Mouse (Mus musculus) neural tube, embryonic 14.5 days (tissue): ENCODE measurements around the gene Rcsd1. TPM values are rescaled to one million over a fixed set of nuclear protein-coding genes. Genes with fewer than 3 reads are reported as not detected.

Experiments used
- ATAC-seq: fragments of 200-750 bp; cut with Nextera tagmentation; 2 replicates; pipeline ENCODE4 v1.8.0; 2017; ENCODE audit warnings: low read depth, mild to moderate bottlenecking, moderate TSS enrichment, moderate library complexity
- H3K27ac ChIP-seq: fragments of 300-500 bp; sonication (generic); 2 replicates; pipeline ENCODE4 v1.5.1; 2014; ENCODE audit warnings: low read depth, mild to moderate bottlenecking, control low read depth, low read length, moderate library complexity, mixed read lengths
- H3K27me3 ChIP-seq: fragments of 300-500 bp; sonication (generic); 2 replicates; pipeline ENCODE4 v1.6.1; 2014; ENCODE audit warnings: low read length; ENCODE audit not compliant: control insufficient read depth, insufficient read depth
- H3K36me3 ChIP-seq: fragments of 300-500 bp; sonication (generic); 2 replicates; pipeline ENCODE4 v1.6.1; 2014; ENCODE audit warnings: low read length, mixed read lengths; ENCODE audit not compliant: control insufficient read depth, insufficient read depth
- H3K4me1 ChIP-seq: fragments of 300-500 bp; sonication (generic); 2 replicates; pipeline ENCODE4 v1.6.1; 2014; ENCODE audit warnings: low read length; ENCODE audit not compliant: control insufficient read depth, insufficient read depth
- H3K4me2 ChIP-seq: fragments of 300-500 bp; sonication (generic); 2 replicates; pipeline ENCODE4 v1.6.1; 2014; ENCODE audit warnings: mild to moderate bottlenecking, low read depth, low read length, control low read depth
- H3K4me3 ChIP-seq: fragments of 300-500 bp; sonication (generic); 2 replicates; pipeline ENCODE4 v1.5.1; 2014; ENCODE audit warnings: low read depth, low read length, control low read depth, mixed read lengths
- H3K9ac ChIP-seq: fragments of 300-500 bp; sonication (generic); replicated peaks from 2 replicates; pipeline ENCODE4 v1.6.1; 2014; ENCODE audit warnings: low read depth, mild to moderate bottlenecking, control low read depth, low read length, mixed read lengths
- H3K9me3 ChIP-seq: fragments of 300-500 bp; sonication (generic); 2 replicates; pipeline ENCODE4 v1.6.1; 2016; ENCODE audit warnings: low read length; ENCODE audit not compliant: control insufficient read depth
- WGBS: fragments of 180-500 bp; shearing (Covaris S2); extraction: QIAGEN DNeasy Blood & Tissue Kit; methylation state at CpG from one replicate; pipeline ENCODE4 v1.1.7; 2014; 5-methylcytosine and 5-hydroxymethylcytosine counted together
- polyA plus RNA-seq: library from polyadenylated mRNA; unstranded; fragments of >200 nt; fragmentation: Nextera tagmentation; extraction: Ambion mirVana; gene quantifications from 2 replicates; pipeline ENCODE4 v1.2.1, GENCODE M21; 2014

Gene Rcsd1
- polyA plus RNA-seq, 1 experiment from 2014 or later, result 2.1 TPM

- Histone ChIP-seq H3K9me3 (no peaks in the 10 kb centered on the region), H3K4me1 (no peaks in the 10 kb centered on the region; the same call in 1 of the 2 replicates), H3K9ac (peak overlapping the region; percentile 66), H3K36me3 (no peaks in the 10 kb centered on the region), H3K4me3 (peak overlapping the region; percentile 52), H3K27ac (0 out of 2 replicates have a peak overlapping the region, but pooled peaks have one; percentile 16), H3K4me2 (peak overlapping the region; percentile 99), H3K27me3 (no peaks in the 10 kb centered on the region)
- peak; percentile 46; the same call in 1 of the 2 replicates for ATAC-seq
- WGBS, result under 1% methylated on average over 47 of the region's 47 CpGs
These were observed 1.8 kb downstream of the Rcsd1 start for GRCm38 (mm10) chr1:165707640-165708322.

GRCm38 (mm10) chr1:165707241-165707639 is 2.3 kb downstream of the Rcsd1 start:
- Histone ChIP-seq H3K9me3 (no peaks in the 10 kb centered on the region), H3K36me3 (no peaks in the 10 kb centered on the region), H3K9ac (no peak overlapping the region), H3K4me1 (no peaks in the 10 kb centered on the region; the same call in 1 of the 2 replicates), H3K4me3 (peak overlapping the region; percentile 52), H3K27ac (no peak overlapping the region), H3K4me2 (peak overlapping the region; percentile 99), H3K27me3 (no peaks in the 10 kb centered on the region)
- 22% methylated on average over 10 of the region's 10 CpGs for WGBS
- no peak for ATAC-seq

- ATAC-seq, result no peak
- no peaks in the 10 kb centered on the region for H3K36me3 ChIP-seq
- no peak overlapping the region for H3K9ac ChIP-seq
- 69% methylated on average over 4 of the region's 4 CpGs for WGBS
- no peak overlapping the region for H3K4me2 ChIP-seq
- no peaks in the 10 kb centered on the region; the same call in 1 of the 2 replicates for H3K4me1 ChIP-seq
- H3K27ac ChIP-seq, result no peak overlapping the region
- no peaks in the 10 kb centered on the region for H3K9me3 ChIP-seq
- no peak overlapping the region for H3K4me3 ChIP-seq
- no peaks in the 10 kb centered on the region for H3K27me3 ChIP-seq
These were observed 3.1 kb downstream of the Rcsd1 start for GRCm38 (mm10) chr1:165706492-165706891.

- no peak overlapping the region for H3K4me3 ChIP-seq
- H3K4me2 ChIP-seq, result no peak overlapping the region
- H3K4me1 ChIP-seq, result no peaks in the 10 kb centered on the region; the same call in 1 of the 2 replicates
- 86% methylated on average over 7 of the region's 7 CpGs for WGBS
- ATAC-seq, result no peak
- H3K9me3 ChIP-seq, result no peaks in the 10 kb centered on the region
- no peaks in the 10 kb centered on the region for H3K36me3 ChIP-seq
- H3K9ac ChIP-seq, result no peak overlapping the region
- H3K27me3 ChIP-seq, result no peaks in the 10 kb centered on the region
- H3K27ac ChIP-seq, result no peak overlapping the region
These were observed 3.6 kb downstream of the Rcsd1 start for GRCm38 (mm10) chr1:165705868-165706348.

- no peak overlapping the region for H3K4me2 ChIP-seq
- no peaks in the 10 kb centered on the region; the same call in 1 of the 2 replicates for H3K4me1 ChIP-seq
- H3K36me3 ChIP-seq, result no peaks in the 10 kb centered on the region
- no peaks in the 10 kb centered on the region for H3K9me3 ChIP-seq
- no peak overlapping the region for H3K4me3 ChIP-seq
- no peak for ATAC-seq
- WGBS, result 78% methylated on average over 6 of the region's 6 CpGs
- H3K9ac ChIP-seq, result no peak overlapping the region
- no peaks in the 10 kb centered on the region for H3K27me3 ChIP-seq
- H3K27ac ChIP-seq, result no peak overlapping the region
These were observed 4.2 kb downstream of the Rcsd1 start for GRCm38 (mm10) chr1:165705368-165705767.

GRCm38 (mm10) chr1:165704841-165705240 is 4.7 kb downstream of the Rcsd1 start:
- H3K27ac ChIP-seq, result no peak overlapping the region
- 87% methylated on average over 3 of the region's 3 CpGs for WGBS
- H3K36me3 ChIP-seq, result no peaks in the 10 kb centered on the region
- no peak overlapping the region for H3K4me2 ChIP-seq
- H3K27me3 ChIP-seq, result no peaks in the 10 kb centered on the region
- H3K4me3 ChIP-seq, result no peak overlapping the region
- ATAC-seq, result no peak
- H3K4me1 ChIP-seq, result no peaks in the 10 kb centered on the region; the same call in 1 of the 2 replicates
- no peaks in the 10 kb centered on the region for H3K9me3 ChIP-seq
- no peak overlapping the region for H3K9ac ChIP-seq

GRCm38 (mm10) chr1:165702221-165703031 is 7.1 kb downstream of the Rcsd1 start:
- Histone ChIP-seq H3K27me3 (no peaks in the 10 kb centered on the region), H3K4me2 (no peak overlapping the region), H3K36me3 (no peaks in the 10 kb centered on the region), H3K9me3 (no peaks in the 10 kb centered on the region), H3K9ac (no peak overlapping the region), H3K4me3 (no peak overlapping the region), H3K27ac (no peak overlapping the region), H3K4me1 (no peaks in the 10 kb centered on the region; the same call in 1 of the 2 replicates)
- no peak for ATAC-seq
- 15% methylated on average over 19 of the region's 19 CpGs for WGBS

GRCm38 (mm10) chr1:165701562-165701961 is 8.0 kb downstream of the Rcsd1 start:
- ATAC-seq, result no peak
- 52% methylated on average over 9 of the region's 9 CpGs for WGBS
- Histone ChIP-seq H3K4me2 (no peak overlapping the region), H3K36me3 (no peaks in the 10 kb centered on the region), H3K27me3 (no peaks in the 10 kb centered on the region), H3K9me3 (no peaks in the 10 kb centered on the region), H3K4me1 (no peaks in the 10 kb centered on the region; the same call in 1 of the 2 replicates), H3K4me3 (no peak overlapping the region), H3K9ac (no peak overlapping the region), H3K27ac (no peak overlapping the region)
